Mouse (Mus musculus): ENCODE results near the gene Itpr3. TPM values are rescaled to one million over a fixed set of nuclear protein-coding genes. Genes with fewer than 3 reads are reported as not detected.

Gene Itpr3
- total RNA-seq, 1 experiment = 44.1 TPM

- no peak overlapping the region for H3K27ac ChIP-seq (ENCODE audit: insufficient read depth, low read depth, low read length, poor library complexity, severe bottlenecking)
- peaks cover 33% of the 10 kb centered on the region; the same call in 1 of the 2 replicates for H3K36me3 ChIP-seq (ENCODE audit: control insufficient read depth, insufficient read depth, low read length, poor library complexity, severe bottlenecking)
- peaks cover 2 to 15% of the 10 kb centered on the region in 2 experiments; a peak in 2 of 4 replicates for H3K4me1 ChIP-seq (ENCODE audit: control insufficient read depth in 2 of 2, insufficient read depth in 2 of 2, low read length in 2 of 2, poor library complexity in 1 of 2)
- no peak overlapping the region for H3K4me3 ChIP-seq (ENCODE audit: insufficient read depth in 1 of 2, low read depth in 1 of 2, low read length in 2 of 2, poor library complexity in 1 of 2, severe bottlenecking in 1 of 2)
- TF ChIP-seq MAFK (IDR thresholded peaks at IDR 0.05; ENCODE audit: insufficient read depth, low read depth, low read length) (no peak), HCFC1 (IDR thresholded peaks at IDR 0.05; ENCODE audit: borderline replicate concordance, insufficient read depth, low read length) (no peak), CHD2 (IDR thresholded peaks at IDR 0.05; ENCODE audit: low read depth, low read length) (no peak), ZNF384 (IDR thresholded peaks at IDR 0.05; ENCODE audit: low read depth, low read length) (no peak), ZC3H11A (IDR thresholded peaks at IDR 0.05; ENCODE audit: borderline replicate concordance, low read depth, low read length) (no peak)
- H3K9me3 ChIP-seq (ENCODE audit: control insufficient read depth, insufficient read depth, low read depth, low read length) = no peaks in the 10 kb centered on the region
- no peak for DNase-seq (ENCODE audit: low read depth, low spot score)
- in situ Hi-C loops (cut with MboI; ENCODE audit: low sequenced_read_pairs in 2 of 2, unreplicated experiment in 2 of 2) = no loop called here
- H3K9ac ChIP-seq (ENCODE audit: insufficient read depth, low read depth, low read length, poor library complexity, severe bottlenecking) = no peak overlapping the region
Observed at GRCm38 (mm10) chr17:27128189-27128588, 71.1 kb downstream of the Itpr3 start.

DNA sequence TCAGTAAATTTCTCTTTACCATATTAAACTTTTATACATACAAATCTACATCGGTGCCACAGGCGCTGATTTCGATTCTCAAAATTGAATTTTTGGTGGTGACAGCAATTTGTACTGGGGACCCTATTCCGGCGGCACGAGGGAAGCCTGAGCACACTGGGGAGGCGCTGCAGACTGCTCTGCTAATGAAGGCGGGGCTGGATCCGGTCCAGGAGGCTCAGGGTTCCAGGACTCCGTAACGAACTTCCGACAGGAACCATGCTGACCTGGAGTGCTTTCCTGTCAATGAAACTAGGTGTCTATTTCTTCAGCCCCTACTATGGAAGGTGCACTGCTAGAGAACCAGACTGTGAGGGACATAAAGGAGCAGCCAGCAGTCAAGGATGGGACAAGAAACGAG is 72.2 kb downstream of the Itpr3 start:
- in situ Hi-C loops (cut with MboI; ENCODE audit: low sequenced_read_pairs in 2 of 2, unreplicated experiment in 2 of 2) = no loop called here
- H3K27ac ChIP-seq (ENCODE audit: insufficient read depth, low read depth, low read length, poor library complexity, severe bottlenecking) = no peak overlapping the region
- peaks cover 2 to 18% of the 10 kb centered on the region in 2 experiments; a peak in 2 of 4 replicates for H3K4me1 ChIP-seq (ENCODE audit: control insufficient read depth in 2 of 2, insufficient read depth in 2 of 2, low read length in 2 of 2, poor library complexity in 1 of 2)
- H3K36me3 ChIP-seq (ENCODE audit: control insufficient read depth, insufficient read depth, low read length, poor library complexity, severe bottlenecking) = peaks cover 23% of the 10 kb centered on the region; the same call in 1 of the 2 replicates
- H3K9ac ChIP-seq (ENCODE audit: insufficient read depth, low read depth, low read length, poor library complexity, severe bottlenecking) = no peak overlapping the region
- H3K9me3 ChIP-seq (ENCODE audit: control insufficient read depth, insufficient read depth, low read depth, low read length) = no peaks in the 10 kb centered on the region
- no peak for TF ChIP-seq MAFK (IDR thresholded peaks at IDR 0.05; ENCODE audit: insufficient read depth, low read depth, low read length)
- TF ChIP-seq HCFC1 (IDR thresholded peaks at IDR 0.05; ENCODE audit: borderline replicate concordance, insufficient read depth, low read length) = no peak
- TF ChIP-seq CHD2 (IDR thresholded peaks at IDR 0.05; ENCODE audit: low read depth, low read length) = no peak
- no peak for TF ChIP-seq ZC3H11A (IDR thresholded peaks at IDR 0.05; ENCODE audit: borderline replicate concordance, low read depth, low read length)
- TF ChIP-seq ZNF384 (IDR thresholded peaks at IDR 0.05; ENCODE audit: low read depth, low read length) = no peak
- H3K4me3 ChIP-seq (ENCODE audit: insufficient read depth in 1 of 2, low read depth in 1 of 2, low read length in 2 of 2, poor library complexity in 1 of 2, severe bottlenecking in 1 of 2) = no peak overlapping the region
- DNase-seq (ENCODE audit: low read depth, low spot score) = no peak

DNA sequence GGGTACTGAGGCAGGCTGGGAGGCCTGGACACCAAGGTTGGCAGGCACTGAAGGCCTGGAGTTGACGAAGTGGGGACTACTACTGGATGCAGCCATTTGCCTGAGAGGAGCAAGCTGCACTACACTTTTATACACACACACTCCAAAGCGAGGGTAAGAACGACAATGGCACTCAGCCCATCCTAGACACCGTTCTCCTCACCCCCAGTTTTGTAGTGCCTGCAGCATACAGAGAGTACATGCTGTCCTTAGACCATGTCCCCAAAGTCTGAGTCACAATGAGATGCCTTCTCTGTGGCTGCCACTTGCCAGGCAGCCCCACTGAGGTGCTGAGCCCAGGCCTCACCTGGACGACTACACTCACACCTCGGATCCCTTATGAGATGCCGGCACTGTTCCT is 72.7 kb downstream of the Itpr3 start:
- Histone ChIP-seq H3K36me3 (ENCODE audit: control insufficient read depth, insufficient read depth, low read length, poor library complexity, severe bottlenecking) (peaks cover 22% of the 10 kb centered on the region; the same call in 1 of the 2 replicates), H3K27ac (ENCODE audit: insufficient read depth, low read depth, low read length, poor library complexity, severe bottlenecking) (no peak overlapping the region), H3K9ac (ENCODE audit: insufficient read depth, low read depth, low read length, poor library complexity, severe bottlenecking) (no peak overlapping the region), H3K4me1 (ENCODE audit: control insufficient read depth in 2 of 2, insufficient read depth in 2 of 2, low read length in 2 of 2, poor library complexity in 1 of 2) (peaks cover 2 to 19% of the 10 kb centered on the region in 2 experiments; a peak in 2 of 4 replicates), H3K4me3 (ENCODE audit: insufficient read depth in 1 of 2, low read depth in 1 of 2, low read length in 2 of 2, poor library complexity in 1 of 2, severe bottlenecking in 1 of 2) (no peak overlapping the region), H3K9me3 (ENCODE audit: control insufficient read depth, insufficient read depth, low read depth, low read length) (no peaks in the 10 kb centered on the region)
- no peak for DNase-seq (ENCODE audit: low read depth, low spot score)
- in situ Hi-C loops (cut with MboI; ENCODE audit: low sequenced_read_pairs in 2 of 2, unreplicated experiment in 2 of 2) = no loop called here
- TF ChIP-seq CHD2 (IDR thresholded peaks at IDR 0.05; ENCODE audit: low read depth, low read length) = no peak
- no peak for TF ChIP-seq MAFK (IDR thresholded peaks at IDR 0.05; ENCODE audit: insufficient read depth, low read depth, low read length)
- no peak for TF ChIP-seq ZNF384 (IDR thresholded peaks at IDR 0.05; ENCODE audit: low read depth, low read length)
- TF ChIP-seq HCFC1 (IDR thresholded peaks at IDR 0.05; ENCODE audit: borderline replicate concordance, insufficient read depth, low read length) = no peak
- no peak for TF ChIP-seq ZC3H11A (IDR thresholded peaks at IDR 0.05; ENCODE audit: borderline replicate concordance, low read depth, low read length)

DNA sequence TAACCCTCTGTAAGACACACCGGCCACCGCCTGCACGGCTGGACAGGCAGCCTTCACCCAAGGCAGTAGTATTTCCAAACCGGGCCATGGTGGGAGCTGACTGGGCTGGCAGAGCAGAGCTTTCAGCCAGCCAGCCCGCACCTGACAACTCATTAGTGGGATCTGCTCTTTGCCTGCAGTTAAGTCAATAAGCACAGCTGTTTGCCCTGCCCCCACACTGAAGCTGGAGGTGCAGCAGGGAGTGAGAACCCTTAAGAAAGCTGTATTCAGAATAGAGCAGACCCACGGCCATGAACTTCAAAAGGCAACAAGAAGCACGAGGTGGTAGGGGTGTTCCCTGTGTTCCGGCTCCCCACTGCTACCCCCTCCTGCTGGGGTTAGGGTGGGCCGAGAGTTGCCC is 73.1 kb downstream of the Itpr3 start:
- no peak for DNase-seq (ENCODE audit: low read depth, low spot score)
- Histone ChIP-seq H3K4me3 (ENCODE audit: insufficient read depth in 1 of 2, low read depth in 1 of 2, low read length in 2 of 2, poor library complexity in 1 of 2, severe bottlenecking in 1 of 2) (no peak overlapping the region), H3K27ac (ENCODE audit: insufficient read depth, low read depth, low read length, poor library complexity, severe bottlenecking) (no peak overlapping the region), H3K9me3 (ENCODE audit: control insufficient read depth, insufficient read depth, low read depth, low read length) (no peaks in the 10 kb centered on the region), H3K36me3 (ENCODE audit: control insufficient read depth, insufficient read depth, low read length, poor library complexity, severe bottlenecking) (peaks cover 20% of the 10 kb centered on the region; the same call in 1 of the 2 replicates), H3K4me1 (ENCODE audit: control insufficient read depth in 2 of 2, insufficient read depth in 2 of 2, low read length in 2 of 2, poor library complexity in 1 of 2) (peaks cover 2 to 22% of the 10 kb centered on the region in 2 experiments; a peak in 2 of 4 replicates), H3K9ac (ENCODE audit: insufficient read depth, low read depth, low read length, poor library complexity, severe bottlenecking) (no peak overlapping the region)
- no peak for TF ChIP-seq ZC3H11A (IDR thresholded peaks at IDR 0.05; ENCODE audit: borderline replicate concordance, low read depth, low read length)
- no peak for TF ChIP-seq HCFC1 (IDR thresholded peaks at IDR 0.05; ENCODE audit: borderline replicate concordance, insufficient read depth, low read length)
- no peak for TF ChIP-seq CHD2 (IDR thresholded peaks at IDR 0.05; ENCODE audit: low read depth, low read length)
- TF ChIP-seq ZNF384 (IDR thresholded peaks at IDR 0.05; ENCODE audit: low read depth, low read length) = no peak
- no peak for TF ChIP-seq MAFK (IDR thresholded peaks at IDR 0.05; ENCODE audit: insufficient read depth, low read depth, low read length)
- in situ Hi-C loops (cut with MboI; ENCODE audit: low sequenced_read_pairs in 2 of 2, unreplicated experiment in 2 of 2) = no loop called here

Measured in ES-E14 (cell line).